Mouse (Mus musculus) testis, adult 2 months (tissue): ENCODE results near the gene Phactr1. TPM values are rescaled to one million over a fixed set of nuclear protein-coding genes. Genes with fewer than 3 reads are reported as not detected.

Experiments used
- H3K27ac ChIP-seq: fragments of 200-500 bp; 2 replicates; pipeline ENCODE4 v1.5.1; 2012; ENCODE audit warnings: low read depth, low read length; ENCODE audit not compliant: control insufficient read depth, insufficient read depth
- H3K27me3 ChIP-seq: fragments of 200-500 bp; 2 replicates; pipeline ENCODE4 v1.6.1; 2012; ENCODE audit warnings: mild to moderate bottlenecking, low read length, moderate library complexity; ENCODE audit not compliant: control insufficient read depth, insufficient read depth
- H3K36me3 ChIP-seq: fragments of 200-500 bp; 2 replicates; pipeline ENCODE4 v1.6.1; 2012; ENCODE audit warnings: mild to moderate bottlenecking, low read length; ENCODE audit not compliant: control insufficient read depth, insufficient read depth
- H3K4me1 ChIP-seq: fragments of 200-500 bp; 2 replicates; pipeline ENCODE4 v1.6.1; 2012; ENCODE audit warnings: low read length; ENCODE audit not compliant: control insufficient read depth, insufficient read depth
- H3K4me3 ChIP-seq: fragments of 200-500 bp; 2 replicates; pipeline ENCODE4 v1.5.1; 2012; ENCODE audit warnings: low read depth, mild to moderate bottlenecking, low read length, moderate library complexity, mixed read lengths; ENCODE audit not compliant: control insufficient read depth
- CTCF ChIP-seq: fragments of 200-500 bp; IDR thresholded peaks from 2 replicates; pipeline ENCODE4 v1.5.1; 2012; ENCODE audit warnings: low read depth, mild to moderate bottlenecking, inconsistent platforms, low read length, moderate library complexity; ENCODE audit not compliant: control insufficient read depth, insufficient read depth, insufficient replicate concordance
- POLR2A ChIP-seq: fragments of 200-500 bp; IDR thresholded peaks from 2 replicates; pipeline ENCODE4 v1.6.1; 2012; ENCODE audit warnings: low read depth, mild to moderate bottlenecking, inconsistent platforms, low read length, moderate library complexity; ENCODE audit not compliant: control insufficient read depth
- polyA plus RNA-seq: library from polyadenylated mRNA; depleted of rRNA; stranded (reverse); fragments of >200 nt; gene quantifications from 2 replicates; pipeline ENCODE4 v1.2.3, GENCODE M21; 2012

The Phactr1 gene
- polyA plus RNA-seq, 1 experiment: 50.2 TPM

DNA sequence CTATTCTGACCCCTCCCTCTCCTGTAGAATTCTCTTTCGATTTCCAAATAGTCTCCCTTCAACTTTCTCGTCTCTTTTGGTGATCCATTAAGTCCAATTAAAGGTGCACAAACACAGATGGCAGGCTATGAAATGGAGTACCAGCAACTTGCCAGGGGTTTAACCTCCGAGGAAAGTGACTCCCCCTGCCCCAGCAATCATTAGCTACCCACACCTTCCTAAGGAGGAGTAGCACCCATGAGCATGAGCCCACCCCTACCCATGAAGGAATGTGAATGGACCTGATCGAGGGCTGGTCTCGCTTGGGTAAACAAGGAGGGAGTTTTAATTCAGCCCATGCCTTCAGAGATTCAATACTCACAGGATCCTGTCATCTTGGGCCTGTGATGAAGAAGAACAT, 268.9 kb downstream of the Phactr1 start:
- H3K4me3 ChIP-seq: no peak overlapping the region
- H3K36me3 ChIP-seq: no peaks in the 10 kb centered on the region
- TF ChIP-seq POLR2A: no peak
- no peak for TF ChIP-seq CTCF
- no peaks in the 10 kb centered on the region for H3K4me1 ChIP-seq
- no peak overlapping the region for H3K27ac ChIP-seq
- H3K27me3 ChIP-seq: no peaks in the 10 kb centered on the region

DNA sequence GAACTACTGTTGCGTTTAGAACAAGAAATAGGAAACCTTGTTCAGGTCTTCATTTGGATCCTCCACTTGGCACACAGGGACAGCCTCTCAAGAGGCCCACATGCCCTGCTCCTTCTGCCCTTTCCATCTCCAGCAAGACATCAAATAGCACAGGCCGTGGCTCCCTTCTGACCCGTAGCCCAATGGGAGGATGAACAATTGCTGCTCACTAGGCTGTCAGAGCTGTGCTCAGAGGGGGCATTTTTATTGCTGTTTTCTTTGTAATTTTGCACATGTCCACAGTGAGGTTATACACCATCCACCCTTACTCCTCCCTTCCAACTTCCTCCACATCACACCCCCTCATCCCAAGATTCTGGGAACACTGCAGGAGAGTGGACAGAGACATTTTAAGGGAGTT, 269.6 kb downstream of the Phactr1 start:
- Histone ChIP-seq H3K27ac (no peak overlapping the region), H3K4me3 (no peak overlapping the region), H3K27me3 (no peaks in the 10 kb centered on the region), H3K36me3 (no peaks in the 10 kb centered on the region), H3K4me1 (no peaks in the 10 kb centered on the region)
- TF ChIP-seq POLR2A (no peak), CTCF (no peak)

DNA sequence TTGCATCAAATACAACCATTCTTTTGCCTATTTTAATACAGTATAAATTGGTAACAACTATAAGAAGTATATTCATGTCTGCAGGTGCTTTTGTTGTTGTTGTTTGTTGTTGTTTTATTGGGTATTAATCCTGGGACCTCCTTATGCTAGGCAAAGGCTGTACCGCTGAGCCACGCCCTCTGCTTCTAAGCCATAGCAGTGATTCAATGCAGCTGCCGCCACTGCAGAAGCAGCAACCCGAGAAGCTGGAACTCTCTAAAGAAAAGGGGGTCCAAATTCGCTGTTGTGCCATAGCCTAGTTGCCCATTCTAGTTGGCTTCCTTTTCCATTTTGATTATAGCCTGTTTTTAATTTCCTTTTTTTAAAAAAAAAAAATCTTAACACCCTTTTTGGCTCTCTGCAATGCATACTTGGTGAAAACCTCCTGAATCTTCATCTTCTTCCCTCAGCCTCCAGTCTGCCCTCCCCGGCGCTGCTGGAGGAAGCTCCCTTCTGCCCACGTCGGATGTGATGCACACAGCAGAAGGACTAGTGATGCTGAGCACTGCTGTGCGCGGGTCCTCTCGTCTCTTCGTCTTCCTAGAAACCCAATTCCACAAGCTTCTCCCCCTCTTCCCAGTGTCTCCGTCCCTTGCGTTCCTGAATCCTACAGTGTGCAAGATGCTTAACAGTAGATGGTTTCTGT, 271.8 kb downstream of the Phactr1 start:
- Histone ChIP-seq H3K36me3 (no peaks in the 10 kb centered on the region), H3K4me1 (no peaks in the 10 kb centered on the region), H3K27ac (no peak overlapping the region), H3K4me3 (no peak overlapping the region), H3K27me3 (no peaks in the 10 kb centered on the region)
- TF ChIP-seq POLR2A (no peak), CTCF (no peak)

DNA sequence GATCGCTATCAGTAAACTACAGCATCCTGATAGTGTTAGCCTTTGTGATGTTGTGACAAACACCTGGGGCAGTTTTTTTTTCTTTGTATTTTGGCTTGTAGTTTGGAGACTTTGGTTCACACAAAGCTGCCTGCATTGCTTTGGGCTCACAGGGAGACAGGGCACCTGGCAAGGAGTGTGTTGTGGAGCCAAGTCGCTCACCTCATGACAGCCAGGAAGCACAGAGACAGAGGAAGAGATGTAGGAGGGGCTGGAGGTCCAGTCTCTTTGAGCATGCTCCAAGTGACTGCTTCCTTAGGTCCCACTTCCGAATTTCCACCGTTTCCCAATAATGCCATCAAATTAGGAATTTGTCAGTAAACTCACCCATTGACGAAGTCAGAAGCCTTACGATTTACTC, 272.6 kb downstream of the Phactr1 start:
- no peak overlapping the region for H3K27ac ChIP-seq
- TF ChIP-seq CTCF (no peak), POLR2A (no peak)
- no peaks in the 10 kb centered on the region for H3K36me3 ChIP-seq
- no peak overlapping the region for H3K4me3 ChIP-seq
- no peaks in the 10 kb centered on the region for H3K27me3 ChIP-seq
- H3K4me1 ChIP-seq: no peaks in the 10 kb centered on the region

DNA sequence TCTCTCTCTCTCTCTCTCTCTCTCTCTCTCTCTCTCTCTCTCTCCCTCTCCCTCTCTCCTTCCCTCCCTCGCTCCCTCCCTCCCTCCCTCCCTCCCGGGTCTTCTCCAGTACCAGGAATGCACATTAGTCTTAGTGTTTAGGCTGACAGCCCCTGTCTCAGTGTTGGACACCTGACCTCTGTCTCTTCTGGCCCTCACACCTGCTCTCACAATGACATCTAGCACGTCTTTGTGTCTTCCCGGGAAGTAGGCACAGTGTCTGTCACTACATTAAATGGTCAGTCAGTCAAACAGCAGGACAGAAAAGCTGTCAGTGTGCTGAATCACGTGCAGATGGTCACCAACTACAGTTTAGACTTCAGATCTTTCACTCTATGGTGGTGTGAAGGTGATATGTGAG, 273.7 kb downstream of the Phactr1 start:
- no peak overlapping the region for H3K27ac ChIP-seq
- TF ChIP-seq POLR2A (no peak), CTCF (no peak)
- no peak overlapping the region for H3K4me3 ChIP-seq
- H3K4me1 ChIP-seq: no peaks in the 10 kb centered on the region
- no peaks in the 10 kb centered on the region for H3K27me3 ChIP-seq
- no peaks in the 10 kb centered on the region for H3K36me3 ChIP-seq

DNA sequence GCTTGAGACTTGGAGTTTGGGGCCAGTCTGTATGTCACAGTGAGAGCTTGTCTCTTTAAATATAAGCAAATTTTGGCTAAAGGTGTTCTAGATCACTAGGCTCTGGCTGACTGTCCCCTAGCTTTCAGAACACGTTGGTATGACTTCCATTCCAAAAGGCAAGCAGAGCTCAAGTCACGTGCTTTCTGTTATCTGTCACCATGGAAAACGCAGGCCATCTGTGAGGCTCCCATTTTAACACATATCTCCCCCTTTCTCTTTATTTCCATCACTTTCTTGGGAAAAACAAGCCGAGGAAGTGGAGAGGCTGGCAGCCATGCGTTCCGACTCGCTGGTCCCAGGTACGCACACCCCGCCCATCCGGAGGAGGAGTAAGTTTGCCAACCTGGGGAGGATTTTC, 275.9 kb downstream of the Phactr1 start:
- no peak for TF ChIP-seq POLR2A
- no peak for TF ChIP-seq CTCF
- H3K36me3 ChIP-seq: no peaks in the 10 kb centered on the region
- H3K4me1 ChIP-seq: no peaks in the 10 kb centered on the region
- H3K27ac ChIP-seq: no peak overlapping the region
- no peaks in the 10 kb centered on the region for H3K27me3 ChIP-seq
- H3K4me3 ChIP-seq: no peak overlapping the region

DNA sequence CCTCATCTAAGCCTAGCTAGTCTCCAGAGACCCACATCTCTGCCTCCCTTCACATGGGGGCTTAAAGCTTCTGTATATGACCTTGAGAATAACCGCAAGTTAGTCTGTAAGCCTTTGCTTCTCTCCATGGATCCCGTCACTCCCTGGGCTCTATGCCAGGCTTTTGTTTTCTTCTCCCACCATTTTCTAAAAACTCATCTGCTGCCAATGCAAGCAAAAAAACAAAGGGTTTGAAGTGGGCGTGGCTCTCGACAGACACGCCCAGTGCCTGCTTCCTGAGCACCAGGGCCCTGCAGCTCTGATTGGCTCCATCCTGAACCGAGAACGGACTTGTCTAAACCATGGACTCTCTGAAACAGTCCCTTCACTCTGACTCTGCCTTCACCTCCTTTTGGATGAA, 277.4 kb downstream of the Phactr1 start:
- H3K36me3 ChIP-seq: no peaks in the 10 kb centered on the region
- no peak overlapping the region for H3K27ac ChIP-seq
- no peak overlapping the region for H3K4me3 ChIP-seq
- TF ChIP-seq CTCF: no peak
- TF ChIP-seq POLR2A: no peak
- H3K4me1 ChIP-seq: no peaks in the 10 kb centered on the region
- H3K27me3 ChIP-seq: no peaks in the 10 kb centered on the region

DNA sequence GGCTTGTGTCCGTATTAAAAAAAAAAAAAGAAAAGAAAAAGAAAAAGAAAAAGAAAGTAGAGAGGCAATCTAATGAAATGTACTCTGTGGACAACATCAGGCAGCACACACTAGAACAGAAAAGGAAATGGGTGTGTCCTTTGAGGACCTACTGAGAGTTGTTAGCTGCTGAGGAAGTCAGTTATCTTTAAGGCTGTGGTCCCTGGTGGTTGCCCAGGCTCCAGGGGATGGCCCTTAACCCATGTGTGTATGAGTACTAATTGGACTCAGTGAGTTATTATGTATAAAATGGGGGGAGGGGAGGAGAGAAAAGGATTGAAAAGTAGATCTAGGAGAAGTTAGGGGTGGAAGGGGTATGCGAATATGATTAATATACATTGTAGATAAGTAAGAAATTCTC, 278.4 kb downstream of the Phactr1 start:
- Histone ChIP-seq H3K27me3 (no peaks in the 10 kb centered on the region), H3K27ac (no peak overlapping the region), H3K4me1 (no peaks in the 10 kb centered on the region), H3K4me3 (no peak overlapping the region), H3K36me3 (no peaks in the 10 kb centered on the region)
- TF ChIP-seq CTCF (no peak), POLR2A (no peak)
